Mouse (Mus musculus): ENCODE measurements around the gene Atxn7l1.

GRCm38 (mm10) chr12:33220509-33221051 is 73.1 kb downstream of the Atxn7l1 start:
- TF ChIP-seq CTCF (conservative IDR thresholded peaks at IDR 0.05; ENCODE audit: insufficient read depth, insufficient read length, low read depth, low read length) (no peak), POLR2A (IDR thresholded peaks at IDR 0.05; ENCODE audit: low read depth, low read length) (no peak)

Measured in kidney, adult 2 months (tissue).